Mouse (Mus musculus): Measurements from ENCODE around the gene Akap6. TPM values are rescaled to one million over a fixed set of nuclear protein-coding genes. Genes with fewer than 3 reads are reported as not detected.
A peak's percentile ranks its signal among the peaks of the same experiment; 100 is the strongest.
"Not testable (repeated sequence)": the region's sequence is repeated elsewhere in the genome, so short reads cannot be mapped to it uniquely, and the experiment has no call there.

The Akap6 gene
- polyA plus RNA-seq, 1 experiment from 2014 or later = 0.11 TPM

DNA sequence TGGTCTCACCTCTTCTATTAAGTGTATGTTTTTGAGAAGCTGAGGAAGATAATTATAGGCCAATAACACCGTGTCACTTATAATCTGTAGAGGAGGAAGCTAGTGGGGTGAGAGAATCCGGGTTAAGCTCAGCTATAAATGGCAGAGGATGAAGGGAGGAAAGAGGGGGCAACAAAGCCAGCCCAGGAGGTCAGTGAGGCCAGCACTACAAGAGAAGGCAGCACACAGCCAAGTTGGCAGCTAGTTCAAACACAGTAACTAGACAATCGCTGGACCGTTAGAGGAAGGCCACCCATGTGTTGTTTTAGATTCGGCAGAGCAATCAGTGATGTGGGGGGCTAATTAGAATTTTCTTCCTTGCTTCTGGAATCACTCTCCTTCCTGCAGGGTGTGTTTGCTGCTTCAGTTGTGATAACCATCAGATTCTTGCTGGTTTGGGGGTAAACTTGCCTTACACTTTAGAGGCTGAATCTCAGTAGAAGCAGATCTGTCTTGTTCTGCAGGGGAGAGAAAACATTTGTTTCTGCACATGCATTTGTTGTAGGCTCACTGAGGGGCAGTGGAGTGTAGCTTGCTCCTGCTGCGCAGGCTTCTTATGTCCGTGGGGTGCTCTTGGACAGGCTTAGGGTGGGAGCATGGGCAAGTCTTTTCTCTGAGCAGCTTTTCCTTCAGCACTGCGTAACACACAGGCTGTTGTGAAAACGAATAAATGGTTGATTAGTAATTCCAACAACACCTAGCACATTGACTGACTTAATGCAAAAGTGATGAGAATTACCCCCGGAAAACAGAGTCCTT, 27.4 kb downstream of the Akap6 start:
- ATAC-seq (replicated peaks; ENCODE audit: low FRiP score, low read depth) = no peak

GRCm38 (mm10) chr12:52729396-52729795, 30.2 kb downstream of the Akap6 start:
- no peak for ATAC-seq (replicated peaks; ENCODE audit: low FRiP score, low read depth)
- H3K4me3 ChIP-seq (replicated peaks; ENCODE audit: low read depth, low read length) = no peak overlapping the region
- H3K27ac ChIP-seq = no peak overlapping the region
- no peaks in the 10 kb centered on the region for H3K4me1 ChIP-seq (replicated peaks; ENCODE audit: insufficient read depth, low read length)
- TF ChIP-seq CTCF (IDR thresholded peaks at IDR 0.05; ENCODE audit: low read depth) = no peak
- no peaks in the 10 kb centered on the region for H3K27me3 ChIP-seq (ENCODE audit: insufficient read depth, low read length)
- no peak overlapping the region for H3K4me2 ChIP-seq (ENCODE audit: low read length)
- H3K9ac ChIP-seq (ENCODE audit: low read depth, low read length) = no peak overlapping the region
- H3K9me3 ChIP-seq (replicated peaks; ENCODE audit: low read length) = no peaks in the 10 kb centered on the region
- 81% methylated on average over 6 of the region's 6 CpGs for WGBS
- DNase-seq (ENCODE audit: low spot score) = no peak
- H3K36me3 ChIP-seq (ENCODE audit: insufficient read depth, low read length) = no peaks in the 10 kb centered on the region

More for the DNA sequence above, 27.4 kb downstream of the Akap6 start:
- Histone ChIP-seq H3K9me3 (replicated peaks; ENCODE audit: low read length) (no peaks in the 10 kb centered on the region), H3K36me3 (ENCODE audit: insufficient read depth, low read length) (no peaks in the 10 kb centered on the region), H3K27ac (no peak overlapping the region), H3K27me3 (ENCODE audit: insufficient read depth, low read length) (no peaks in the 10 kb centered on the region), H3K4me3 (replicated peaks; ENCODE audit: low read depth, low read length) (no peak overlapping the region), H3K4me2 (ENCODE audit: low read length) (no peak overlapping the region), H3K9ac (ENCODE audit: low read depth, low read length) (no peak overlapping the region), H3K4me1 (replicated peaks; ENCODE audit: insufficient read depth, low read length) (no peaks in the 10 kb centered on the region)
- DNase-seq (ENCODE audit: low spot score) = peak; percentile 19
- no peak for TF ChIP-seq CTCF (IDR thresholded peaks at IDR 0.05; ENCODE audit: low read depth)
- WGBS = 36% methylated on average over 10 of the region's 10 CpGs

GRCm38 (mm10) chr12:52735161-52735560, 36.0 kb downstream of the Akap6 start:
- H3K4me3 ChIP-seq (replicated peaks; ENCODE audit: low read depth, low read length); H3K27ac ChIP-seq; H3K36me3 ChIP-seq (ENCODE audit: insufficient read depth, low read length); DNase-seq (ENCODE audit: low spot score); H3K9ac ChIP-seq (ENCODE audit: low read depth, low read length); H3K4me2 ChIP-seq (ENCODE audit: low read length); H3K27me3 ChIP-seq (ENCODE audit: insufficient read depth, low read length); H3K9me3 ChIP-seq (replicated peaks; ENCODE audit: low read length); H3K4me1 ChIP-seq (replicated peaks; ENCODE audit: insufficient read depth, low read length); ATAC-seq (replicated peaks; ENCODE audit: low FRiP score, low read depth): not testable (repeated sequence)
- 91% methylated on average over 6 of the region's 11 CpGs for WGBS

DNA sequence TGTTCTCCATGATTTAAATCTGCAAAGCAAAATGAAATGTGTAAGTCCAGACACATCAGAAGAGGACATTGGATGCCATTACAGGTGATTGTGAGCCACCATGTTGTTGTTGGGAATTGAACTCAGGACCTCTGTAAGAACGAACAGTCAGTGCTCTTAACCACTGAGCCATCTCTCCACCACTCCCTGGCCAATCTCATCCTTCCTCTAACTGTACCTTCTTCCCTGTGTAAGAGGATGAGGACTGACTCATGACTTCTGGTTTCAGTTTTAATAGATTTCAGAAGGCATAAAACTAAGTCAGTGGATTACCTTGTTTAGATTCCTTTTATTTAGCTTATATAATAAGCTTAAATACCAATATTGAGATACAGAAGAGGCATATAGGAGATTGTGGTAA, 38.0 kb downstream of the Akap6 start:
- DNase-seq (ENCODE audit: low spot score) = no peak
- Histone ChIP-seq H3K9me3 (replicated peaks; ENCODE audit: low read length) (no peaks in the 10 kb centered on the region), H3K4me2 (ENCODE audit: low read length) (no peak overlapping the region), H3K9ac (ENCODE audit: low read depth, low read length) (no peak overlapping the region), H3K27ac (no peak overlapping the region), H3K27me3 (ENCODE audit: insufficient read depth, low read length) (no peaks in the 10 kb centered on the region), H3K4me3 (replicated peaks; ENCODE audit: low read depth, low read length) (no peak overlapping the region), H3K36me3 (ENCODE audit: insufficient read depth, low read length) (no peaks in the 10 kb centered on the region), H3K4me1 (replicated peaks; ENCODE audit: insufficient read depth, low read length) (no peaks in the 10 kb centered on the region)
- WGBS = 87% methylated on average over 1 of the region's 1 CpGs
- no peak for TF ChIP-seq CTCF (IDR thresholded peaks at IDR 0.05; ENCODE audit: low read depth)
- no peak for ATAC-seq (replicated peaks; ENCODE audit: low FRiP score, low read depth)

GRCm38 (mm10) chr12:52739326-52739725, 40.1 kb downstream of the Akap6 start:
- H3K4me3 ChIP-seq (replicated peaks; ENCODE audit: low read depth, low read length) = no peak overlapping the region
- H3K4me1 ChIP-seq (replicated peaks; ENCODE audit: insufficient read depth, low read length) = no peaks in the 10 kb centered on the region
- ATAC-seq (replicated peaks; ENCODE audit: low FRiP score, low read depth) = no peak
- WGBS = 18% methylated on average over 3 of the region's 3 CpGs
- H3K27me3 ChIP-seq (ENCODE audit: insufficient read depth, low read length) = no peaks in the 10 kb centered on the region
- peak; percentile 38 for DNase-seq (ENCODE audit: low spot score)
- no peak overlapping the region for H3K27ac ChIP-seq
- TF ChIP-seq CTCF (IDR thresholded peaks at IDR 0.05; ENCODE audit: low read depth) = no peak
- H3K36me3 ChIP-seq (ENCODE audit: insufficient read depth, low read length) = no peaks in the 10 kb centered on the region
- H3K4me2 ChIP-seq (ENCODE audit: low read length) = no peak overlapping the region
- H3K9ac ChIP-seq (ENCODE audit: low read depth, low read length) = no peak overlapping the region
- H3K9me3 ChIP-seq (replicated peaks; ENCODE audit: low read length) = no peaks in the 10 kb centered on the region

DNA sequence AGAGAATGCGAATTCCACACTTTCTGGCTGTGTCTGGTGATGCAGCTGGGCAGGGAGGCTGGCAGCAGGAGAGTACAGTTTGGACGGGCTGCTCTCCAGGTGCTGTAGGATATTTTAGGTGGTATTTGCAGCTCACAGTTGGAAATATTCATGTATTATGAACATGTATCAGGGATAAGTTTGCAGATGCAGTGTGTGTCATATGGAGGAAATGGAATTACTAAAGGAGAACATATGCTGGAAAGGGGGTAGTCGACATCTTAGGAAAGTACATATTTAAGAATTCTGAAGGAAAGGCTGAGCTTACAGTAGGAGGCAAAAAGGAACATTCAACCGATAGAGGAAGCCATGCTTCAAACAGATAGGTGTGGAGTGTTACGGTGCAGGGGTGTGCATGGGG, 42.6 kb downstream of the Akap6 start:
- H3K4me2 ChIP-seq (ENCODE audit: low read length) = no peak overlapping the region
- no peak overlapping the region for H3K9ac ChIP-seq (ENCODE audit: low read depth, low read length)
- H3K27me3 ChIP-seq (ENCODE audit: insufficient read depth, low read length) = no peaks in the 10 kb centered on the region
- DNase-seq (ENCODE audit: low spot score) (no peak), ATAC-seq (replicated peaks; ENCODE audit: low FRiP score, low read depth) (no peak)
- no peak for TF ChIP-seq CTCF (IDR thresholded peaks at IDR 0.05; ENCODE audit: low read depth)
- no peak overlapping the region for H3K4me3 ChIP-seq (replicated peaks; ENCODE audit: low read depth, low read length)
- 90% methylated on average over 5 of the region's 5 CpGs for WGBS
- H3K4me1 ChIP-seq (replicated peaks; ENCODE audit: insufficient read depth, low read length) = no peaks in the 10 kb centered on the region
- H3K9me3 ChIP-seq (replicated peaks; ENCODE audit: low read length) = no peaks in the 10 kb centered on the region
- H3K27ac ChIP-seq = no peak overlapping the region
- H3K36me3 ChIP-seq (ENCODE audit: insufficient read depth, low read length) = no peaks in the 10 kb centered on the region

DNA sequence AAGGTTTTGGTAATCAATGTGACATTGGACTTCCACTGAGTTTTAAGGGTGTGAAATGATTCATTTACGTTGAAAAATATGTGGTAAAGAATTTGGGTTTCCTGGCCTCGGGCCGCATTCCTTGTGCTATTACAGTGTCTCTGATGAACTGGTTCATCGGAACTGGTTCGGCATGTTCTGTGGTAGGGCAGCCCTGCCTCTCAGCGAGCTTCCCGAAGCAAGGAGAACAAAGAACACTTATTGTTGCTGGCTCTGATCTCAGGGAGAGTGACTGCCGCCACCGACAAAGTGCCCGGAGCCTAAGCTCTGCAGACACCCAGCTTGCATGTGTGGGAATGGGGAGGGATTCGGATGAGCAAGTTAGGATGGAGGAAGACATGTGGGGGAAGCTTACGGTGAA, 50.8 kb downstream of the Akap6 start:
- ATAC-seq (replicated peaks; ENCODE audit: low FRiP score, low read depth) (no peak), DNase-seq (ENCODE audit: low spot score) (no peak)
- Histone ChIP-seq H3K9me3 (replicated peaks; ENCODE audit: low read length) (no peaks in the 10 kb centered on the region), H3K36me3 (ENCODE audit: insufficient read depth, low read length) (no peaks in the 10 kb centered on the region), H3K4me1 (replicated peaks; ENCODE audit: insufficient read depth, low read length) (no peaks in the 10 kb centered on the region), H3K4me2 (ENCODE audit: low read length) (no peak overlapping the region), H3K4me3 (replicated peaks; ENCODE audit: low read depth, low read length) (no peak overlapping the region), H3K9ac (ENCODE audit: low read depth, low read length) (no peak overlapping the region), H3K27me3 (ENCODE audit: insufficient read depth, low read length) (no peaks in the 10 kb centered on the region), H3K27ac (no peak overlapping the region)
- no peak for TF ChIP-seq CTCF (IDR thresholded peaks at IDR 0.05; ENCODE audit: low read depth)
- WGBS = 53% methylated on average over 12 of the region's 12 CpGs
